Mouse (Mus musculus): Measurements from ENCODE around the gene Dbt.

Dbt gene

GRCm38 (mm10) chr3:116542070-116542469, 29.2 kb downstream of the Dbt start:
- DNase-seq (ENCODE audit: low spot score): no peak

GRCm38 (mm10) chr3:116542532-116542931, 29.7 kb downstream of the Dbt start:
- DNase-seq (ENCODE audit: low spot score): no peak

- no peak for DNase-seq (ENCODE audit: low spot score)
These were observed 34.6 kb downstream of the Dbt start for GRCm38 (mm10) chr3:116547430-116547829.

DNA sequence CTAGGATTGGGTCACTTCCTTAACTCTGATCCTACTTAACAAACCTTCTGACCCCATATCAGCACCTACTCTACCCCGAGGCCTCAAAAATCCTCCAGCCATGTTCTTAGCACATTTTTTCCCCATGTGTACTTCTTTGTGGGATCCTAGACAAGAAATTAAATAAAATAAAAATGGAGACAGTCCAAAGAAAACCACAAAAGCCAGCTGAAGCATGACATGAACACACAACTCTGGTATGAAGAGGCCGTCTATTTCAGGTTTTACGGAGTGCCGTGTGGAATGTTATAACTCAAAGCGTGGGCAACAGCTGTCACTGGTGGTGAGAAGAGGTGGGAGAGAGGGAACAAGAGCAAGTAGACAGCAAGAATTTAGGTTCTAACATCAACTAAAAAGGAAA, 38.5 kb downstream of the Dbt start:
- no peak for DNase-seq (ENCODE audit: low spot score)

DNA sequence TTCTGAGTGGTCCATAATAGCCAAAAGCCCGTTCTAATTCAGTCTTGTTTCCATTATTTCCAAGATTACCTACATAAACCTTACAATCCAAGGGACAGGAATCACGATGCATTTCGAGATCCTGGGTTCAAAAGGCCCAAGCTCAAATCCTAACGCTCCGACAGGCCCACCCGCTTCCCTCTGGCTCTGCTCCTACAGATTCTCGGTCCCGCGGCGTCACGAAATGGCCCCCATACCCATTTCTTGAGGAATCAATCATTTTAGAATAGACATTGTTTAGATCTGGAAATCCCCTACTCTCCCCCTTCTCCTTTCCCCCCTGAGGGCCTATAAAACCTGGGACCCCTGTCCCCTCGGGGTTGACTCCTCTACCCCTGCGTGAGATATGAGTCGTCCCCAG, 48.4 kb downstream of the Dbt start:
- DNase-seq (ENCODE audit: low spot score): peak; percentile 30

DNA sequence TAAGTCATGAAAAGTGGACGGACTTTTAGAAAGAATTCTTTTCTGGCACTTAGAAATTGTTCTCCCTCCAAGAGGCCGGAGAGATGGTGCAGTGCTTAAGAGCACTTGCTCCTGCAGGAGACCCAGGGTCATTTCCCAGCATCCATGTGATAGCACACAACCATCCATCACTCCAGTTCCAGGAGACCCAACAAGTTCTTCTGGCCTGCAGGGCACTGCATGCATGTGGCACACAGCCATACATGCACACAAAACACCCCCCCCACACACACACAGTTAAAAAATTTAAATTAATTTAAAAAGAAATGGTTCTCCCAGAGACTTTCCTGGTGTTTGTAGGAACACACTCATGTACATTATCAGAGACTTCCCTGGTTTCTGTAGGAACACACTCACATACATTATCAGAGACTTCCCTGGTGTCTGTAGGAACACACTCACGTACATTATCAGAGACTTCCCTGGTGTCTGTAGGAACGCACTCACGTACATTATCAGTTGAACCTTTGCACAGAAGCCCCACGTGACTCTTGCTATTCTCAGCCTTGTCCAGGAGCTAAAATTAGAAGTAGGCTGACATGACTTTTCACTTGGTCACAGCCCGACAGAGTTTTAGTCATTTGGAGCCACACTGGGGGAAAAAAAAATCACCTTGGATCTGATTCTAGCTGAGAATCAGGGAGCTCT, 49.7 kb downstream of the Dbt start, which contains the start of gene Lrrc39:
Lrrc39 (plus strand) TSS at position 566 of the 687 bp plus-strand sequence.
- no peak for DNase-seq (ENCODE audit: low spot score)

DNA sequence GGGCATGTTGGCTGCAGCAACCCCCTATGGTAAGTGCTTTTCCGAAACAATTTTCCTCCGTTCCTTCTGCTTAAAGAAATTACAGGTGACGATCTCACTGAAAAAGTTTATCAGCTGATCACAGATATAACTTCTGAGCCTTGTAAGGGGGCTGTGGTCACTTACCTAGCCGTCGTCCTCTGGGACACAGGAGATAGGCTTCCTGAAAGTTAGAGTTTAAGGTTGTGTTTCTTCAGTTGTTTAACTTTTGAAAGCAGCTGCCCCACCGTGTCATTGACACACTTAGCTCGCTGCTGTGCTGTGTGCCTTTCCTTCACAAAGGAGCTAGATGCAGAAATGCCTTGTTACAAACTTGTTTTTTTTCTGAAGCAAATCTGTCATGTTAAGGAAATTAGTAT, 50.2 kb downstream of the Dbt start:
- DNase-seq (ENCODE audit: low spot score): no peak

DNA sequence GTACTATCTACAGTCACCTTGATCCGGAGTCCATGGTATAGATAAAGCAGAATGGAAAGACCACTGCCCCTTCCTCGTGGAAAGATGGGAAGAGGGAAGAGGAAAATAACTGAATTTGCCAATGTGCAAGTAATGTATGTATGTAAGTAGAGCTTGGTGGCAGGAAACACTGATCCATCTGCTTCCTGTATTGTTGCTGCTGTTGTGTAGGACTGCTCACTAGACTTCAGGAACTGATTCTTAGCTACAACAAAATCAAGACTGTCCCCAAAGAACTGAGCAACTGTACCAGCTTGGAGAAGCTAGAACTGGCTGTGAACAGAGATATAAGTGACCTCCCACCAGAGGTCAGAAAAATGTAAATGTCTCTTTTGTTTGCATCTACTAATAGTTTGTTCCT, 57.8 kb downstream of the Dbt start:
- DNase-seq (ENCODE audit: low spot score): no peak

DNA sequence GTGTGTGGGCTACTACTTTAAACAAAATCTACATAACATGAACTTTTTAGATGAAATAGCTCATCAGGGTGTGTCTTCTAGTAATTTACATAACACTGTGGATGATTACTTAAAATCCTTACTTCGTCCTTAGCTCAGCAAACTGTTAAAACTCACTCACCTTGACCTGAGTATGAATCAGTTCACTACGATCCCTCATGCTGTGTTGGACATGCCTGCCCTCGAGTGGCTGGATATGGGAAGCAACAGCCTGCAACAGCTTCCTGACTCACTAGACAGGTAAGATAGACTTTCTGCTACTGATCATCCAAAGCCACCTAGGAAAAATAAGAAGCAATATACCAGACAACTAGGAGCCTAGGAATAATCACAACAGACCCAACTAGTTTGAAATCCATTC, 64.4 kb downstream of the Dbt start:
- no peak for DNase-seq (ENCODE audit: low spot score)

DNA sequence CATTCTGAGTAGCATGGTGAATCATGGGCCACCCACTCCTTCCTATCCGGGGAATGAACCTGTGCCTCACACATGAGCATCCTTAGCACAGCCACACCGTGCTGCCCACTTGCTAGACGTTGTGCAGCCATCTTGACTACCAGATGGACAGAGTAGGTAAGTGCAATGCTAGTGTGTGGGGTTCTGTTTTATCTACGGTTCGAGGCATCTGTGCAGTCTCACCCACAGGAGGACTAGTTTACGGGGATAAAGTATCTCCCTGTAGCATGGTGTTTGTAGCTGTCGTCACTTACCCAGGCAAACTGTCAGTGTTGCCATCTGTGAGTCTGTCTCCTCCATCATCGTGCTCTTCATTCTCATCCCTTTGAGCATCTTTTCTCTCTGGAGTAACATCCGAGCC, 69.3 kb downstream of the Dbt start:
- no peak for DNase-seq (ENCODE audit: low spot score)

GRCm38 (mm10) chr3:116594076-116594727, 81.3 kb downstream of the Dbt start:
- no peak for DNase-seq (ENCODE audit: low spot score)

DNA sequence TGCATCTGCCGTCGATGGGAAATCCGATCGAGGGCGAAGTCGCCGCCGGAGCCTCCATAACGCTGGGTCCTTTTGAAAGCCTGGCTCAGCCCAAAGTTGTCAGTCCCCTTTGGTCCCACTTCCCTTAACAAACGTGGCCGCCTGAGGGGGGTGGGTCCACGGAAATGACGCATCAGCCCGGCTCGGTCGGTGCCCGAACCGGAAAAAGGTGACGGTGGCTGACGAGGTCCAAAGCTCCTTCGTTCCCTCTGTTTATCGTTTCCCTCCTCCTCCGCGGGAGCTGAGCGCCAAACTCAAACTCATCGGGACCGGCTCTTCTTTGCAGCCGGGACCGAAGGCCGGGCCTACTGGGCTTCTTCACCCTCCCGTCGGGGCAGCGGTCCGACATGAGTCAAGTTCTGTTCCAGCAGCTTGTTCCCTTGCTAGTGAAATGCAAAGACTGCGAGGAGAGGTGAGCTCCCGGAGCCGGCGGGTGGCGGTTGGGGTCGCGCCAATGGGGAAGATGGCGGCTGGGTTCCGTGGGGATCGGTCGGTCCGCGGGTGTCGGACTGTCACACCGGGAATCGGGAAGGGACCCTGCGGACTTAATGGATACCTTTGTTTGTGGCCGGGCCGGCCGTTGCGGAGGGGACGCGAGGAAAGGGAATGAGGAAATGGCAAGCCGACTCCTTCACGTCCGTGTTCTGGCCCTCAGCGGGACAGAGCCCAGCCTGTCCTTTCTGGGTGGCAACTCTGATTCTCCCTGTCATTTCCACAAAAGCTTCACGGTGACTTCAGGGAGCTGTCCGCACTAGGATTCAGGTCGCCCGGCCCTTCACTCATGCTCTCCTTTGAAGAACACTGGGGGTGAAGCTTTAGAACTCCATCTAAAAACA, 82.1 kb downstream of the Dbt start, which contains the start of gene Sass6:
Sass6 (plus strand) TSS at position 255 of the 875 bp plus-strand sequence.
- DNase-seq (ENCODE audit: low spot score): peak; percentile 96

GRCm38 (mm10) chr3:116595603-116595991, 82.7 kb downstream of the Dbt start:
- no peak for DNase-seq (ENCODE audit: low spot score)
